Mouse (Mus musculus) layer of hippocampus, adult 18-20 months (tissue): Measurements from ENCODE around the gene Serinc5. TPM values are rescaled to one million over a fixed set of nuclear protein-coding genes. Genes with fewer than 3 reads are reported as not detected.

ENCODE experiments used
- DNase-seq, 2 experiments: peaks; one replicate each; pipeline ENCODE4 v3.0.0; 2022; ENCODE audit warnings: low spot score in 2 of 2
- total RNA-seq, 2 experiments: library from RNA; stranded (reverse); gene quantifications; 2 replicates each; pipeline ENCODE4 v1.2.3; 2021

Gene Serinc5
- total RNA-seq, 2 experiments from 2014 or later: 59.0 to 61.1 TPM

GRCm38 (mm10) chr13:92702035-92702434, 91.1 kb downstream of the Serinc5 start:
- no peak for DNase-seq

- DNase-seq: peak; percentile 64 to 83
Measured at GRCm38 (mm10) chr13:92703241-92704027, 92.5 kb downstream of the Serinc5 start.

- no peak for DNase-seq
Measured at GRCm38 (mm10) chr13:92704189-92704588, 93.3 kb downstream of the Serinc5 start.

GRCm38 (mm10) chr13:92705016-92705535, 94.2 kb downstream of the Serinc5 start:
- no peak for DNase-seq

- no peak for DNase-seq
Measured at GRCm38 (mm10) chr13:92706342-92707061, 95.6 kb downstream of the Serinc5 start.

GRCm38 (mm10) chr13:92707941-92708340, 97.0 kb downstream of the Serinc5 start:
- no peak for DNase-seq

- no peak for DNase-seq
Measured at GRCm38 (mm10) chr13:92708466-92708865, 97.6 kb downstream of the Serinc5 start.

- DNase-seq: no peak
Measured at GRCm38 (mm10) chr13:92709535-92709934, 98.6 kb downstream of the Serinc5 start.

- DNase-seq: no peak
Measured at GRCm38 (mm10) chr13:92710361-92710760, 99.5 kb downstream of the Serinc5 start.

- DNase-seq: no peak
Measured at GRCm38 (mm10) chr13:92711821-92712220, 100.9 kb downstream of the Serinc5 start.

- no peak for DNase-seq
Measured at GRCm38 (mm10) chr13:92712619-92713018, 101.7 kb downstream of the Serinc5 start.

- no peak for DNase-seq
Measured at GRCm38 (mm10) chr13:92717851-92718665, 107.2 kb downstream of the Serinc5 start.

- no peak for DNase-seq
Measured at GRCm38 (mm10) chr13:92721006-92721405, 110.1 kb downstream of the Serinc5 start.

- no peak for DNase-seq
Measured at GRCm38 (mm10) chr13:92722389-92722788, 111.5 kb downstream of the Serinc5 start.

GRCm38 (mm10) chr13:92729811-92730210, 118.9 kb downstream of the Serinc5 start:
- peak; percentile 22 to 27 for DNase-seq

- DNase-seq: no peak
Measured at GRCm38 (mm10) chr13:92731811-92732210, 120.9 kb downstream of the Serinc5 start.

GRCm38 (mm10) chr13:92732836-92733235, 121.9 kb downstream of the Serinc5 start:
- no peak for DNase-seq

- DNase-seq: peak in 1 of 2 experiments; percentile 54
Measured at GRCm38 (mm10) chr13:92733252-92733651, 122.4 kb downstream of the Serinc5 start.

- peak in 1 of 2 experiments; percentile 30 for DNase-seq
Measured at GRCm38 (mm10) chr13:92733741-92734140, 122.8 kb downstream of the Serinc5 start.

- no peak for DNase-seq
Measured at GRCm38 (mm10) chr13:92735693-92736092, 124.8 kb downstream of the Serinc5 start.
